Mouse (Mus musculus) heart, adult 18-20 months (tissue): ENCODE results near the gene Phactr2. TPM values are rescaled to one million over a fixed set of nuclear protein-coding genes. Genes with fewer than 3 reads are reported as not detected.
A peak's percentile ranks its signal among the peaks of the same experiment; 100 is the strongest.

Experiments used
- DNase-seq, 2 experiments: peaks; one replicate each; pipeline ENCODE4 v3.0.0; 2021 to 2022; ENCODE audit warnings: mixed read lengths in 1 of 2
- total RNA-seq, 2 experiments: library from RNA; stranded (reverse); gene quantifications; 2 replicates each; pipeline ENCODE4 v1.2.3; 2021

Gene Phactr2
- total RNA-seq, 2 experiments from 2014 or later, result 43.4 to 45.7 TPM

- no peak for DNase-seq
Measured at GRCm38 (mm10) chr10:13328602-13329001, 145.6 kb downstream of the Phactr2 start.

GRCm38 (mm10) chr10:13326149-13326873 is 147.9 kb downstream of the Phactr2 start:
- DNase-seq, result peak; percentile 50 to 70

GRCm38 (mm10) chr10:13323806-13324411 is 150.3 kb downstream of the Phactr2 start:
- DNase-seq, result peak; percentile 84 to 88

GRCm38 (mm10) chr10:13323139-13323805 is 150.9 kb downstream of the Phactr2 start:
- DNase-seq, result peak; percentile 33 to 65

GRCm38 (mm10) chr10:13314999-13315398 is 159.2 kb downstream of the Phactr2 start:
- DNase-seq, result no peak

- no peak for DNase-seq
Measured at GRCm38 (mm10) chr10:13312576-13312975, 161.6 kb downstream of the Phactr2 start.

GRCm38 (mm10) chr10:13311612-13312011 is 162.6 kb downstream of the Phactr2 start:
- DNase-seq, result no peak

GRCm38 (mm10) chr10:13310075-13310474 is 164.1 kb downstream of the Phactr2 start:
- DNase-seq, result no peak

- no peak for DNase-seq
Measured at GRCm38 (mm10) chr10:13304641-13305241, 169.5 kb downstream of the Phactr2 start.

- DNase-seq, result no peak
Measured at GRCm38 (mm10) chr10:13303271-13304265, 170.6 kb downstream of the Phactr2 start.

- no peak for DNase-seq
Measured at GRCm38 (mm10) chr10:13300601-13301000, 173.6 kb downstream of the Phactr2 start.

GRCm38 (mm10) chr10:13300196-13300595 is 174.0 kb downstream of the Phactr2 start:
- DNase-seq, result peak; percentile 49 to 75

- no peak for DNase-seq
Measured at GRCm38 (mm10) chr10:13294886-13295285, 179.3 kb downstream of the Phactr2 start.

- no peak for DNase-seq
Measured at GRCm38 (mm10) chr10:13292026-13292425, 182.2 kb downstream of the Phactr2 start.

- no peak for DNase-seq
Measured at GRCm38 (mm10) chr10:13289252-13289961, 184.8 kb downstream of the Phactr2 start.

- no peak for DNase-seq
Measured at GRCm38 (mm10) chr10:13288296-13288695, 185.9 kb downstream of the Phactr2 start.

GRCm38 (mm10) chr10:13283441-13283840 is 190.8 kb downstream of the Phactr2 start:
- peak in 1 of 2 experiments; percentile 45 for DNase-seq

GRCm38 (mm10) chr10:13280298-13280853 is 193.8 kb downstream of the Phactr2 start:
- no peak for DNase-seq

GRCm38 (mm10) chr10:13276298-13276697 is 197.9 kb downstream of the Phactr2 start:
- no peak for DNase-seq

- DNase-seq, result peak in 1 of 2 experiments; percentile 33
Measured at GRCm38 (mm10) chr10:13275152-13275551, 199.1 kb downstream of the Phactr2 start.
